Mouse (Mus musculus): ENCODE measurements at regions not wholly inside any gene's neighbourhood (a gene's known extent, or its start where the extent isn't known, plus 50 kb on each side); places are given as distances from the start of the nearest gene placed in this dataset.

- TF ChIP-seq CTCF (IDR thresholded peaks at IDR 0.05; ENCODE audit: low read depth), result no peak
- no peak for TF ChIP-seq EP300 (optimal IDR thresholded peaks at IDR 0.05)
These were observed 358.9 kb downstream of the Kcnj2 start for GRCm38 (mm10) chr11:111424871-111425270.
